Mouse (Mus musculus) heart, embryonic 13.5 days (tissue): ENCODE measurements around the gene Lhx3. TPM values are rescaled to one million over a fixed set of nuclear protein-coding genes. Genes with fewer than 3 reads are reported as not detected.
A peak's percentile ranks its signal among the peaks of the same experiment; 100 is the strongest.

Experiments
- ATAC-seq: fragments of 200-750 bp; cut with Nextera tagmentation; 2 replicates; pipeline ENCODE4 v1.8.0; 2017; ENCODE audit warnings: moderate TSS enrichment; ENCODE audit not compliant: insufficient number of reproducible peaks, low FRiP score, low TSS enrichment; ENCODE audit errors: extremely low read depth
- H3K27ac ChIP-seq: fragments of 300-500 bp; sonication (generic); replicated peaks from 2 replicates; pipeline ENCODE4 v1.5.1; 2015; ENCODE audit warnings: moderate library complexity, mild to moderate bottlenecking, inconsistent platforms
- H3K27me3 ChIP-seq: fragments of 300-500 bp; sonication (generic); replicated peaks from 2 replicates; pipeline ENCODE4 v1.6.1; 2015; ENCODE audit warnings: mild to moderate bottlenecking, inconsistent platforms
- H3K36me3 ChIP-seq: fragments of 300-500 bp; sonication (generic); 2 replicates; pipeline ENCODE4 v1.6.1; 2015; ENCODE audit warnings: mild to moderate bottlenecking, inconsistent platforms
- H3K4me1 ChIP-seq: fragments of 300-500 bp; sonication (generic); 2 replicates; pipeline ENCODE4 v1.6.1; 2015; ENCODE audit warnings: inconsistent platforms
- H3K4me2 ChIP-seq: fragments of 300-500 bp; sonication (generic); 2 replicates; pipeline ENCODE4 v1.6.1; 2015; ENCODE audit warnings: inconsistent platforms, mild to moderate bottlenecking, moderate library complexity
- H3K4me3 ChIP-seq: fragments of 300-500 bp; sonication (generic); 2 replicates; pipeline ENCODE4 v1.5.1; 2015; ENCODE audit warnings: moderate library complexity, mild to moderate bottlenecking, inconsistent platforms
- H3K9ac ChIP-seq: fragments of 300-500 bp; sonication (generic); 2 replicates; pipeline ENCODE4 v1.6.1; 2015; ENCODE audit warnings: inconsistent platforms, mild to moderate bottlenecking, moderate library complexity
- H3K9me3 ChIP-seq: fragments of 300-500 bp; sonication (generic); 2 replicates; pipeline ENCODE4 v1.6.1; 2016; ENCODE audit warnings: inconsistent platforms
- WGBS: fragments of 180-500 bp; shearing (Covaris S2); methylation state at CpG from one replicate; pipeline ENCODE4 v1.1.7; 2015; ENCODE audit warnings: mixed read lengths; 5-methylcytosine and 5-hydroxymethylcytosine counted together
- polyA plus RNA-seq: library from polyadenylated mRNA; unstranded; fragments of >200 nt; fragmentation: Nextera tagmentation; extraction: Ambion mirVana; gene quantifications from 2 replicates; pipeline ENCODE4 v1.2.1, GENCODE M21; 2015

Gene Lhx3
- polyA plus RNA-seq, 1 experiment from 2014 or later: 0.23 TPM

DNA sequence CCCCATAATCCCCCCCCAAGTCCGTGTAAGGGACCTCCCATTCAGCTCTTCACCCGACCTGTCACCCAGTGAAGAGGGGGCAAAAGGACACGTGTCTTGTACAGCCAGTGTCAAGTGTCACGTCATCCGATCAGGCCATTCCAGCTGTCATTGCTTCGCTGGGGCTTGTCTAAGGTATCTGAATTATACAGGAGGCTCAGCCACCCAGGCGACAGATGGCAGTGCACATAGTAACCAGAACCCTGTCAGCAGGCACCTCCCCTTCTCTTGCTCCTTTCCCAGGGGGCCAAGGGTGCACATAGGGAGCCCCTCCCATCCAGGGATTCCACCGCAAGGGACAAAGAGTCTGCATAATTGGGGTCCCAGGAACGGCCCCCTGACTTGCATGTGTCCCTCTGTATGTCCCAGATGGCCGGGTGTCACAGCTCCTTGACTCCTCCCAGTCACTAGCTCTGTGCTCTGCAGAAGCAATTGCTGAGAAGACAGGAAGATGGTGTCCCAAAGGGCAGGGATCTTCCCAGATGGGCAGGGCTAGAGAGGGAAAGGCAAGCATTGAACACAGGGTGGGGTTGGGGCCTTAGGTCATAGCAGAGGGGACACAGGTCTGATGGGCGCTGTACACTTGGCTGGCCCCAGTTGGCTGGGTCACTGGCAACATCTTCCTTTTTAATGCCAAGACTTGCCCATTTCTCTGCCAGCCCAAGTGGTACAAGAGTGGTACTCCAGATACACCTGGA lies 39.1 kb downstream of the Lhx3 start:
- Histone ChIP-seq H3K27me3 (peaks cover 45% of the 10 kb centered on the region), H3K4me2 (no peak overlapping the region), H3K36me3 (no peaks in the 10 kb centered on the region), H3K9ac (no peak overlapping the region), H3K27ac (no peak overlapping the region), H3K9me3 (no peaks in the 10 kb centered on the region), H3K4me3 (no peak overlapping the region), H3K4me1 (peaks cover 7% of the 10 kb centered on the region)
- no peak; the same call in 1 of the 2 replicates for ATAC-seq
- 27% methylated on average over 11 of the region's 11 CpGs for WGBS

DNA sequence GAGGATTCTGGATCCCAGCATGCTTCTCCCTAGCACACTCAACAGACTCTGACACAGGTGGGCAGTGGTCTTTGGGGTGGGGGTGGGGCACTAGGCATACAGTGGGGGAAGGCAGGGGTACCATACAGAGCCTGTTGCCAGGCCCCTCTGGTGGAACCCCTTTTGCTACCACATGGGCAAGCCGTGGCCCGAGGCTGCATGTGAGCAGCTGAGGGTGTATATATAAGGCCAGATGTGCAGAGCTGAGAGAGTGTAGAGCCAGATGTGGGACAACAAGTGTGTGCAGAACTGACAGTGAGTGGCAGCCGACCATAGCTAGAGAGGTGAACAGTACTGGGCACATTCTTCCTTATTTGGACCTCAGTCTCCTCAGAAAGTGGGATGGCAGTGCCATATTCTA lies 41.2 kb downstream of the Lhx3 start:
- Histone ChIP-seq H3K4me1 (peaks cover 7% of the 10 kb centered on the region), H3K9me3 (no peaks in the 10 kb centered on the region), H3K36me3 (no peaks in the 10 kb centered on the region), H3K27me3 (peaks cover 38% of the 10 kb centered on the region), H3K9ac (0 out of 2 replicates have a peak overlapping the region, but pooled peaks have one; percentile 10), H3K4me3 (no peak overlapping the region), H3K27ac (no peak overlapping the region), H3K4me2 (no peak overlapping the region)
- 79% methylated on average over 3 of the region's 3 CpGs for WGBS
- no peak for ATAC-seq

DNA sequence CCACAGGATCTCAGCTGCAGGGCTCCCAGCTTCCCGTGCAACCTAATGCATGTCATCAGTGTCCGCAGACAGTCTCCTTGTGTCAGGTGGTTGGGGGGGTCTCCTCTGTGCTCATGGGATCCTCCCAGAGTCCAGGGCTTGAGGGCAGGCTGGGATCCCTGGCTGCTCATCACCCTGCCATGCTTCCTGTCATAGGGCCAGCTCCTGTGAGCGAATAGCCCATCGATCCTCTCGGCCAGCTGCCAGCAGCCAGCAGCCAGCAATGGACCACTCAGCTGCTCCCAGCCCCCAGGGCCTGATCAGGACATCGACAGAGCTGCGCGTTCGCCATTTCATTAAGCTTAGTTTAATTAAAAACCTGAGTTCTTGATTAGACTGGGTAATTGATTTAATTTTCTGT lies 50.0 kb downstream of the Lhx3 start:
- H3K4me3 ChIP-seq: no peak overlapping the region
- no peak overlapping the region for H3K4me2 ChIP-seq
- no peak for ATAC-seq
- no peaks in the 10 kb centered on the region for H3K36me3 ChIP-seq
- H3K27me3 ChIP-seq: peaks cover 20% of the 10 kb centered on the region; the same call in 1 of the 2 replicates
- 89% methylated on average over 9 of the region's 9 CpGs for WGBS
- H3K9ac ChIP-seq: no peak overlapping the region
- no peak overlapping the region for H3K27ac ChIP-seq
- H3K9me3 ChIP-seq: no peaks in the 10 kb centered on the region
- no peaks in the 10 kb centered on the region for H3K4me1 ChIP-seq

DNA sequence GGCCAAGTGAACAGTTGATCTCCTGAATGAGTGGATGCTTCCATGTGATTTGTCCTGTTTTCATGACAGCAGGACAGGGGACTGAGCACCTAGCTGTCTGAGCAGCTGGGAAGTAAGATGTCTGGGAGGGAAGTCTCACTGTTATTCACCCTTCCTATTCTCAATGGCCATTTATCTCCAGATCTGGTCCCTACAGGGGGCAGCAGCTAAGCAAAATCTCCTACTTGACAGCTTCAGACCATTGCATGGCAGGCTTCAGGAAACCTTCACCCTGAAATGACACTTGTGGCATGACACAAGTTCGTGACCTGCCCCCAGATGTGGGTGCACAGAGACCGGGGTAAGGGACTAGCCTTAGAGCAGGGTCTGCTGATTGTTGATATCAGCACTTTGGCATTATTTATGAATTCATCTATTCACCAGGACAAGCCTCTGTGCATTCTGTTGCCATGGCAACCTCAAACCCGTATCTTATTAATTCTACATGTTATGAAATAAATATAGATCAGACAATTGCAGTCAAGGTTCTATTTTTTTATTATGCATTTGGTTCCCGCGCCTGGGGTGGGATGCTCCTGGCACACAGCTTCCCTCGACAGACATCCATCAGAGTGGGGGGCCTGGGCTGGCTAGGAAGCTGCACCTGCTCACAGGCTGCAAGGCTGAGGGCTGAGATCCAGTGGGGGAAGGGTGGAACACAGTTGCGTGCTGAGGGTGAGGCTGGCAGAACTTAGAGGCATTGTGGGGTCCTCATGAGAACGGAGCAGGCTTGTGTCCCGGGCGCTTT lies 51.7 kb downstream of the Lhx3 start:
- 71% methylated on average over 10 of the region's 10 CpGs for WGBS
- Histone ChIP-seq H3K4me3 (no peak overlapping the region), H3K27me3 (peaks cover 20% of the 10 kb centered on the region; the same call in 1 of the 2 replicates), H3K4me1 (no peaks in the 10 kb centered on the region), H3K9ac (no peak overlapping the region), H3K27ac (no peak overlapping the region), H3K9me3 (no peaks in the 10 kb centered on the region), H3K4me2 (no peak overlapping the region), H3K36me3 (no peaks in the 10 kb centered on the region)
- ATAC-seq: no peak

DNA sequence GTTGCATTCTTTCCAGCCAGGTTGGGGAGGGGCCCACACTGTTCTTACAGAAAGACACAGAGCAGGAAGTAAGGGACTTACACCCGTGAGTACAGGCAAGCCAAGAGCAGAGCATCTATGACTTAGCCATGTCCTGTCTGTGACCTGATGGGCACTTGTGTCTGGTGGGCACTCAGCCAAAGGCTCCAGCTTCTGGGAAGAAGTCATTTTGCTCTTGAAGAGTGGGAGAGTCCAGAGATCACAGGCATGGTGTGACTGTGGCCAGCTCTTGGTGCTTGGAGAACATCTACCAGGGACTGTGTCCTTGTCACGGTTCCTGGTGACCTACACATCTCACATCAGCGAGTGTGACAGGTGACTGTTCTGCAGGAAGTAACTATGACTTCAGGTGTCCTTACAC lies 52.4 kb downstream of the Lhx3 start:
- Histone ChIP-seq H3K4me2 (no peak overlapping the region), H3K36me3 (no peaks in the 10 kb centered on the region), H3K9me3 (no peaks in the 10 kb centered on the region), H3K27me3 (peaks cover 20% of the 10 kb centered on the region; the same call in 1 of the 2 replicates), H3K27ac (no peak overlapping the region), H3K4me3 (no peak overlapping the region), H3K9ac (no peak overlapping the region), H3K4me1 (no peaks in the 10 kb centered on the region)
- no peak for ATAC-seq
- 41% methylated on average over 3 of the region's 3 CpGs for WGBS

DNA sequence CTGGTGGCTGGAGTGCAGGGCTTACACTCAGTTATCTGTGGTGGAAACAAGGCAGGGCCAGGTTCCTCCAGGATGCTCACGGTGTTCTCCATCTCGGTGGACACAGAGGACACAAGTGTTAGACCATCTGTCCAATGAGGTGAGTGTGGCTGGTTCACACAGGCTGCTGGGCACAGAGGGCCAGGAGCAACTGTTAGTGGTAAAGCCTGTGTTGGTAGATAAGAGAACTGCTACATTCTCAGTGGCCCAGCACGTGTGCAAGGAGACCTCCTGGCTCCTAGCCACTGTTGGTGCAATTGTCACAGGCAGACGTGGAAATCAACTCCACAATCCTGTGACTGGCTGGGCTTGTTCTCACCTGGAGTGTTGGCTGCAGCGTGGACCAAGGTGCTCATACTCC lies 53.5 kb downstream of the Lhx3 start:
- Histone ChIP-seq H3K4me2 (no peak overlapping the region), H3K36me3 (no peaks in the 10 kb centered on the region), H3K4me3 (no peak overlapping the region), H3K27ac (no peak overlapping the region), H3K4me1 (no peaks in the 10 kb centered on the region), H3K9me3 (no peaks in the 10 kb centered on the region), H3K27me3 (peaks cover 20% of the 10 kb centered on the region; the same call in 1 of the 2 replicates), H3K9ac (no peak overlapping the region)
- 53% methylated on average over 5 of the region's 5 CpGs for WGBS
- no peak for ATAC-seq

DNA sequence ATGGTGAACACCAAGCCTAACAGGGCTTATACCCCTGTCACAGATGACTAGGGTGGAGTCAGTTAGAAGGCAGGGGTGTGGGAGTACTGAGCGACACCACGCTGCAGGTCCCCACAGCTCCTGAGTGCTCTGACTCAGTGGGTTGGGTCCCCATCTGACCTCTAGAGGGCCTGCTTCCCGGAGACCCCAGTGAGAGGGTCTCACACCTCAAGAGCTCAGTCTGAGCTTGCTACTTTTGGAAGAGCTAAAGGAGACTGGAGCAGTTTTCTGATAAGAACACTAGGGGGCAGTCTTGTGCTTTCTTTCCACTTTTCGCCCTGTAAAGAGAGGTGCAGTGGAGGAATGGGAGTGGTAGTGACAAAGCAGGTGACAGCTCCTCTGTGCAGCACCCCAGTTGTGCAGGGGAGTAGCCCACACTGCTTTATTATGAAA lies 54.2 kb downstream of the Lhx3 start:
- Histone ChIP-seq H3K9me3 (no peaks in the 10 kb centered on the region), H3K4me1 (no peaks in the 10 kb centered on the region), H3K4me2 (no peak overlapping the region), H3K27me3 (peaks cover 20% of the 10 kb centered on the region; the same call in 1 of the 2 replicates), H3K4me3 (no peak overlapping the region), H3K27ac (no peak overlapping the region), H3K9ac (no peak overlapping the region), H3K36me3 (no peaks in the 10 kb centered on the region)
- WGBS: 15% methylated on average over 4 of the region's 4 CpGs
- ATAC-seq: no peak

DNA sequence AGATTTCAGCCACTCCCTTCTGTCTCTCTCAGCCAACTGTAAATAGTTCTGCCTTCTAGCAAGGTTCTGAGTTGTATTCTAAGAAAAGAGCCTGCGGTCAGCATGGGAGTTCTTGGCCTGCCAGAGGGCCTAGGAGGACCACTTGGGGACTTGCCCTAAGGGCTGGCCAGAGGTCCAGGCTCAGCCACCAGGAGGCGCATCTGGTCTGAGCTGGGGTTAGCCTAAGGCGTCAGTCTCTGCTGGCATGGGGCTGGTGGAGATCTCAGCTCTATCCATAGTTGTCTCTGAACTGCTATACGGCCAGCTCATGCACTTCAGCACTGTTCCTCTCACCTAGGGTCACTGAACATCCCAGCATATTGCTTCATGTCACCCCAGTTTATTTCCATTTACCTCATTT lies 54.8 kb downstream of the Lhx3 start:
- H3K4me2 ChIP-seq: no peak overlapping the region
- no peaks in the 10 kb centered on the region for H3K36me3 ChIP-seq
- no peak overlapping the region for H3K9ac ChIP-seq
- H3K27me3 ChIP-seq: peaks cover 20% of the 10 kb centered on the region; the same call in 1 of the 2 replicates
- no peak overlapping the region for H3K4me3 ChIP-seq
- 20% methylated on average over 4 of the region's 4 CpGs for WGBS
- no peaks in the 10 kb centered on the region for H3K9me3 ChIP-seq
- H3K27ac ChIP-seq: no peak overlapping the region
- no peaks in the 10 kb centered on the region for H3K4me1 ChIP-seq
- no peak for ATAC-seq

Other genes starting within 250 kb of the Lhx3 start
- 6.6 and 11.6 TPM in 2 replicates for gene Camsap1, start 225.0 kb downstream of the Lhx3 start, polyA plus RNA-seq
- gene Ubac1, start 186.5 kb downstream of the Lhx3 start, polyA plus RNA-seq: 97.0 and 111 TPM in 2 replicates
- gene Nacc2, start 85.1 kb downstream of the Lhx3 start, polyA plus RNA-seq: 5.4 and 6.1 TPM in 2 replicates
- 11.3 and 11.6 TPM in 2 replicates for gene Qsox2, start 29.2 kb upstream of the Lhx3 start, polyA plus RNA-seq
- gene Ccdc187, start 86.3 kb upstream of the Lhx3 start, polyA plus RNA-seq: 0.10 and 0.24 TPM in 2 replicates
- 37.3 TPM in 2 replicates for gene Gpsm1, start 107.2 kb upstream of the Lhx3 start, polyA plus RNA-seq
- gene Dnlz, start 143.8 kb upstream of the Lhx3 start, polyA plus RNA-seq: 27.5 and 28.7 TPM in 2 replicates
- gene Card9, start 152.6 kb upstream of the Lhx3 start, polyA plus RNA-seq: 0.41 and 0.62 TPM in 2 replicates
- gene Snapc4, start 172.4 kb upstream of the Lhx3 start, polyA plus RNA-seq: 15.7 and 18.9 TPM in 2 replicates
- gene Entr1, start 181.0 kb upstream of the Lhx3 start, polyA plus RNA-seq: 70.8 and 72.4 TPM in 2 replicates
- 115 and 123 TPM in 2 replicates for gene Pmpca, start 181.1 kb upstream of the Lhx3 start, polyA plus RNA-seq
- 13.2 and 15.5 TPM in 2 replicates for gene Inpp5e, start 200.9 kb upstream of the Lhx3 start, polyA plus RNA-seq
- gene Sec16a, start 236.9 kb upstream of the Lhx3 start, polyA plus RNA-seq: 12.8 and 13.8 TPM in 2 replicates